Mouse (Mus musculus) limb, embryonic 10.5 days (tissue): Measurements from ENCODE around the gene Thap4. TPM values are rescaled to one million over a fixed set of nuclear protein-coding genes. Genes with fewer than 3 reads are reported as not detected.

Experiments
- DNase-seq: peaks from one replicate; pipeline ENCODE4 v3.0.0-alpha.2; 2017; ENCODE audit warnings: low spot score
- H3K27ac ChIP-seq: fragments of 300-500 bp; sonication (generic); 2 replicates; pipeline ENCODE4 v1.5.1; 2016; ENCODE audit warnings: mild to moderate bottlenecking
- H3K27me3 ChIP-seq: fragments of 300-500 bp; sonication (generic); 2 replicates; pipeline ENCODE4 v1.6.1; 2016; ENCODE audit warnings: low read depth, mild to moderate bottlenecking; ENCODE audit not compliant: poor library complexity, severe bottlenecking
- H3K36me3 ChIP-seq: fragments of 300-500 bp; sonication (generic); 2 replicates; pipeline ENCODE4 v1.6.1; 2016; ENCODE audit warnings: mild to moderate bottlenecking, moderate library complexity
- H3K4me1 ChIP-seq: fragments of 300-500 bp; sonication (generic); 2 replicates; pipeline ENCODE4 v1.6.1; 2016
- H3K4me3 ChIP-seq: fragments of 300-500 bp; sonication (generic); 2 replicates; pipeline ENCODE4 v1.5.1; 2016; ENCODE audit warnings: mild to moderate bottlenecking, moderate library complexity
- H3K9me3 ChIP-seq: fragments of 300-500 bp; sonication (generic); replicated peaks from 2 replicates; pipeline ENCODE4 v1.6.1; 2016; ENCODE audit warnings: mild to moderate bottlenecking
- WGBS: fragments of 180-500 bp; shearing (Covaris S2); methylation state at CpG from one replicate; pipeline ENCODE4 v1.1.7; 2016; 5-methylcytosine and 5-hydroxymethylcytosine counted together
- polyA plus RNA-seq: library from polyadenylated mRNA; unstranded; fragments of >200 nt; fragmentation: Nextera tagmentation; extraction: Ambion mirVana; gene quantifications from 2 replicates; pipeline ENCODE4 v1.2.1, GENCODE M21; 2016

The Thap4 gene
- 54.8 and 56.3 TPM in 2 replicates for polyA plus RNA-seq

GRCm38 (mm10) chr1:93754573-93755290 is at the start of gene Thap4:
Gene Thap4 (minus strand): TSS chr1:93754864.
- peak within 1 kb of the TSS; percentile 94 for H3K27ac ChIP-seq
- no peaks in the 10 kb centered on the region for H3K27me3 ChIP-seq
- H3K9me3 ChIP-seq = no peaks in the 10 kb centered on the region
- H3K36me3 ChIP-seq = peaks cover 15% of the 10 kb centered on the region
- H3K4me3 ChIP-seq = peak within 1 kb of the TSS; percentile 98
- peaks cover 12% of the 10 kb centered on the region for H3K4me1 ChIP-seq
- under 1% methylated on average over 112 of the region's 121 CpGs for WGBS
- peak; percentile 90 for DNase-seq

GRCm38 (mm10) chr1:93803556-93804507 is 49.2 kb upstream of the Thap4 start, which contains the start of gene Ing5:
Gene Ing5 (plus strand): TSS chr1:93803965.
- peak within 1 kb of the TSS; percentile 97 for H3K27ac ChIP-seq
- H3K9me3 ChIP-seq = no peaks in the 10 kb centered on the region
- H3K4me3 ChIP-seq = peak within 1 kb of the TSS; percentile 81
- H3K36me3 ChIP-seq = peaks cover 55% of the 10 kb centered on the region
- peaks cover 36% of the 10 kb centered on the region for H3K4me1 ChIP-seq
- H3K27me3 ChIP-seq = no peaks in the 10 kb centered on the region
- under 1% methylated on average over 94 of the region's 94 CpGs for WGBS
- peak; percentile 100 for DNase-seq

- peak overlapping the region; percentile 81 for H3K4me3 ChIP-seq
- WGBS = 89% methylated on average over 5 of the region's 5 CpGs
- no peaks in the 10 kb centered on the region for H3K9me3 ChIP-seq
- H3K27me3 ChIP-seq = no peaks in the 10 kb centered on the region
- DNase-seq = no peak
- H3K4me1 ChIP-seq = peaks cover 36% of the 10 kb centered on the region
- peaks cover 55% of the 10 kb centered on the region for H3K36me3 ChIP-seq
- H3K27ac ChIP-seq = peak overlapping the region; percentile 97
Measured at GRCm38 (mm10) chr1:93802771-93803170, 48.1 kb upstream of the Thap4 start.

GRCm38 (mm10) chr1:93801741-93802238 is 47.1 kb upstream of the Thap4 start, which contains the start of gene Dtymk:
Gene Dtymk (minus strand): TSS chr1:93801934.
- under 1% methylated on average over 42 of the region's 42 CpGs for WGBS
- H3K4me1 ChIP-seq = peaks cover 36% of the 10 kb centered on the region
- H3K27me3 ChIP-seq = no peaks in the 10 kb centered on the region
- H3K4me3 ChIP-seq = peak within 1 kb of the TSS; percentile 76
- no peaks in the 10 kb centered on the region for H3K9me3 ChIP-seq
- peaks cover 57% of the 10 kb centered on the region for H3K36me3 ChIP-seq
- peak within 1 kb of the TSS; percentile 92 for H3K27ac ChIP-seq
- peak; percentile 97 for DNase-seq

- Histone ChIP-seq H3K4me1 (peaks cover 36% of the 10 kb centered on the region), H3K4me3 (peak overlapping the region; percentile 76), H3K27me3 (no peaks in the 10 kb centered on the region), H3K9me3 (no peaks in the 10 kb centered on the region), H3K27ac (peak overlapping the region; percentile 92), H3K36me3 (peaks cover 57% of the 10 kb centered on the region)
- WGBS = 80% methylated on average over 21 of the region's 21 CpGs
- DNase-seq = no peak
Measured at GRCm38 (mm10) chr1:93800670-93801503, 46.2 kb upstream of the Thap4 start.

GRCm38 (mm10) chr1:93795886-93796285 is 41.2 kb upstream of the Thap4 start:
- no peak overlapping the region for H3K4me3 ChIP-seq
- peaks cover 99% of the 10 kb centered on the region for H3K36me3 ChIP-seq
- DNase-seq = no peak
- no peaks in the 10 kb centered on the region for H3K27me3 ChIP-seq
- WGBS = 93% methylated on average over 8 of the region's 8 CpGs
- no peak overlapping the region for H3K27ac ChIP-seq
- H3K9me3 ChIP-seq = no peaks in the 10 kb centered on the region
- H3K4me1 ChIP-seq = peaks cover 5% of the 10 kb centered on the region

- Histone ChIP-seq H3K4me3 (no peak overlapping the region), H3K27me3 (no peaks in the 10 kb centered on the region), H3K36me3 (peaks cover 99% of the 10 kb centered on the region), H3K27ac (no peak overlapping the region), H3K9me3 (no peaks in the 10 kb centered on the region), H3K4me1 (no peaks in the 10 kb centered on the region)
- no peak for DNase-seq
- whole genome bisulfite sequencing = 95% methylated on average over 8 of the region's 8 CpGs
Measured at GRCm38 (mm10) chr1:93794526-93794925, 39.9 kb upstream of the Thap4 start.

- no peaks in the 10 kb centered on the region for H3K4me1 ChIP-seq
- WGBS = 89% methylated on average over 2 of the region's 2 CpGs
- DNase-seq = no peak
- H3K27ac ChIP-seq = no peak overlapping the region
- H3K4me3 ChIP-seq = no peak overlapping the region
- no peaks in the 10 kb centered on the region for H3K27me3 ChIP-seq
- H3K36me3 ChIP-seq = peaks cover 99% of the 10 kb centered on the region
- no peaks in the 10 kb centered on the region; the same call in 1 of the 2 replicates for H3K9me3 ChIP-seq
Measured at GRCm38 (mm10) chr1:93786912-93787311, 32.2 kb upstream of the Thap4 start.

GRCm38 (mm10) chr1:93776686-93777085 is 22.0 kb upstream of the Thap4 start:
- no peak for DNase-seq
- H3K36me3 ChIP-seq = peaks cover 96% of the 10 kb centered on the region
- no peak overlapping the region for H3K4me3 ChIP-seq
- 92% methylated on average over 5 of the region's 5 CpGs for WGBS
- no peak overlapping the region for H3K27ac ChIP-seq
- H3K27me3 ChIP-seq = no peaks in the 10 kb centered on the region
- no peaks in the 10 kb centered on the region for H3K9me3 ChIP-seq
- H3K4me1 ChIP-seq = no peaks in the 10 kb centered on the region

GRCm38 (mm10) chr1:93769901-93770300 is 15.2 kb upstream of the Thap4 start:
- Histone ChIP-seq H3K36me3 (peaks cover 74% of the 10 kb centered on the region), H3K27ac (no peak overlapping the region), H3K9me3 (no peaks in the 10 kb centered on the region), H3K4me1 (no peaks in the 10 kb centered on the region), H3K4me3 (no peak overlapping the region), H3K27me3 (no peaks in the 10 kb centered on the region)
- 96% methylated on average over 3 of the region's 3 CpGs for whole genome bisulfite sequencing
- DNase-seq = no peak

GRCm38 (mm10) chr1:93767600-93767999 is 12.9 kb upstream of the Thap4 start:
- WGBS = 94% methylated on average over 6 of the region's 6 CpGs
- Histone ChIP-seq H3K4me1 (no peaks in the 10 kb centered on the region), H3K27me3 (no peaks in the 10 kb centered on the region), H3K4me3 (no peak overlapping the region), H3K36me3 (peaks cover 51% of the 10 kb centered on the region), H3K9me3 (no peaks in the 10 kb centered on the region), H3K27ac (no peak overlapping the region)
- no peak for DNase-seq
